Mouse (Mus musculus) liver, postnatal 0 days (tissue): ENCODE measurements at regions not wholly inside any gene's neighbourhood (a gene's known extent, or its start where the extent isn't known, plus 50 kb on each side); places are given as distances from the start of the nearest gene placed in this dataset.

ENCODE experiments used
- CTCF ChIP-seq: sonication (generic); IDR thresholded peaks from 2 replicates; pipeline ENCODE4 v1.5.1; 2016; ENCODE audit warnings: antibody characterized with exemption, low read depth
- EP300 ChIP-seq: IDR thresholded peaks from 2 replicates; pipeline ENCODE4 v1.6.1; 2016; ENCODE audit warnings: antibody characterized with exemption, low read depth, mild to moderate bottlenecking

DNA sequence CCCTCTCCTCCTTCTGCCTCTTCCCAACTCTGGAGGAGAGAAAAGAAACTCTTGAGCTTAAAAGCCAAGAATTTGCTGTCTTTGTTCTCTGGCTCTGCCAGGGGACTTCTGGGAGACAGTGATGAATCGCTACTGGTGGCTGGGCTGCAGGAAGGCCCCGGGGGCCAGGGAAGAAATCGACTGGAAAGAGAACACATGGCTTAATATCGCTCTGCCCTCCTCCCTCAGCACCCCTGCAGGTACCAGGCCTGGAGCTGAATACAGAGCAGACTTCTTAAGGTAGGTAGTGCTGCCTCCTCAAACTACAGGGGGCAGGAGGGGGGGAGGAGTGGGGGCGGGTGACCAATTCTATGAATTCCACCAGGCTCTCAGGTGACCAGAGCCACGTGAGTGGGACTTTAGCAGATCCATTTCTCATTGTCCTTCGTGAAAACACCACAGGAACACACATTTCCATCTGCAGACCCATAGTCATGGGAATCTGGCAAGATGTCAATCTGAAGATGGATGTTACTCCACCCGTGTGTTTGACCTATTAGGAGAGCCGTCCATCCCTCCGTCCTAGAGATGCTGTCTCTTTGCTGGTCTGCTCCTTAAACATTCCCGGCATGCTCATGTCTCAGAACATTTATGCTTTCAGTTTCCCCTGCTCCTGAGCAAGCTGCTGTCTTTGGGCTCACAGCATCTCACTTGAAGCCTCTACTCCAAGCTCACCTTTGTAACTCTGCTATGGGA, 83.4 kb downstream of the Lrrc30 start:
- TF ChIP-seq CTCF (no peak), EP300 (no peak)
